Mouse (Mus musculus) layer of hippocampus, adult 8-10 months (tissue): ENCODE data around the gene Magi1. TPM values are rescaled to one million over a fixed set of nuclear protein-coding genes. Genes with fewer than 3 reads are reported as not detected.

Experiments
- DNase-seq, 2 experiments: peaks; one replicate each; pipeline ENCODE4 v3.0.0; 2022; ENCODE audit warnings: low spot score in 2 of 2
- total RNA-seq, 4 experiments: library from RNA; stranded (reverse); gene quantifications; 2 replicates each; pipeline ENCODE4 v1.2.4; 2022

Gene Magi1
- total RNA-seq, 4 experiments from 2014 or later, result 48.5 to 57.3 (median 49.5) TPM

- DNase-seq, result no peak
Observed at GRCm38 (mm10) chr6:93987561-93987960, 296.2 kb downstream of the Magi1 start.

- peak in 1 of 2 experiments; percentile 37 for DNase-seq
Observed at GRCm38 (mm10) chr6:93985111-93985510, 298.6 kb downstream of the Magi1 start.

- no peak for DNase-seq
Observed at GRCm38 (mm10) chr6:93983551-93983950, 300.2 kb downstream of the Magi1 start.

- DNase-seq, result no peak
Observed at GRCm38 (mm10) chr6:93981211-93981610, 302.5 kb downstream of the Magi1 start.

- DNase-seq, result no peak
Observed at GRCm38 (mm10) chr6:93979241-93979640, 304.5 kb downstream of the Magi1 start.

- no peak for DNase-seq
Observed at GRCm38 (mm10) chr6:93968721-93969120, 315.0 kb downstream of the Magi1 start.

- DNase-seq, result peak; percentile 9 to 23
Observed at GRCm38 (mm10) chr6:93962757-93963336, 320.9 kb downstream of the Magi1 start.

- no peak for DNase-seq
Observed at GRCm38 (mm10) chr6:93961782-93962181, 321.9 kb downstream of the Magi1 start.

GRCm38 (mm10) chr6:93957172-93957571 lies 326.5 kb downstream of the Magi1 start:
- peak; percentile 17 to 21 for DNase-seq

GRCm38 (mm10) chr6:93946612-93947011 lies 337.1 kb downstream of the Magi1 start:
- DNase-seq, result no peak

GRCm38 (mm10) chr6:93936359-93936758 lies 347.4 kb downstream of the Magi1 start:
- no peak for DNase-seq

GRCm38 (mm10) chr6:93935793-93936192 lies 347.9 kb downstream of the Magi1 start:
- DNase-seq, result no peak

- no peak for DNase-seq
Observed at GRCm38 (mm10) chr6:93934700-93935099, 349.0 kb downstream of the Magi1 start.

- no peak for DNase-seq
Observed at GRCm38 (mm10) chr6:93924568-93924967, 359.1 kb downstream of the Magi1 start.

GRCm38 (mm10) chr6:93923972-93924371 lies 359.7 kb downstream of the Magi1 start:
- no peak for DNase-seq

- DNase-seq, result no peak
Observed at GRCm38 (mm10) chr6:93923351-93923750, 360.4 kb downstream of the Magi1 start.

GRCm38 (mm10) chr6:93922931-93923330 lies 360.8 kb downstream of the Magi1 start:
- DNase-seq, result no peak

GRCm38 (mm10) chr6:93913226-93913861 lies 370.4 kb downstream of the Magi1 start:
- peak; percentile 10 to 18 for DNase-seq

- DNase-seq, result peak; percentile 55 to 60
Observed at GRCm38 (mm10) chr6:93912582-93913225, 371.0 kb downstream of the Magi1 start.

GRCm38 (mm10) chr6:93912003-93912581 lies 371.6 kb downstream of the Magi1 start:
- no peak for DNase-seq

- DNase-seq, result no peak
Observed at GRCm38 (mm10) chr6:93911420-93911819, 372.3 kb downstream of the Magi1 start.

GRCm38 (mm10) chr6:93909976-93910375 lies 373.7 kb downstream of the Magi1 start:
- no peak for DNase-seq
